Mouse (Mus musculus) urinary bladder, postnatal 25 days (tissue): ENCODE measurements around the gene Miox.
A peak's percentile ranks its signal among the peaks of the same experiment; 100 is the strongest.

Experiments used
- DNase-seq: peaks from one replicate; pipeline ENCODE4 v3.0.0; 2022; ENCODE audit warnings: low spot score

Miox gene

DNA sequence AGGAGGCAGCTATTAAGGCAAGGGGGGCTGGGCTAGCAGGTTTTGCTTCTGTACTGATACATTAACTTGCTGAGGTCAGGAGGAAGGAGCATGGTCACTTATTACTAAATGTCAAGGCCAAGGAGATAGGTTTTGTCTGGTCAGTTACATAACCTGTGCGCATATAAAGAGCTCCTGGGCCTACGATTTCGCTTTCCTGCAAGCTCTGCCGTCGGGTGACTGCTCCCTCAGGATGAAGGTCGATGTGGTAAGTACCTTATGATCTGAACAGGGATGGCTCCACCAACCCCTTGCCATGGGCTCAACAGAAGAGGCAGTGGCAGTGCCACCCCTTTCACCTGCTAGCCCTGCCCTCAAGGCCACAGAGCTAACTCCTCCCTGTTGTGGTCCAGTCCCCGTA, at the start of gene Miox:
Gene Miox, plus strand, starts transcription at position 128 of the 400 bp plus-strand sequence.
- DNase-seq, result no peak

DNA sequence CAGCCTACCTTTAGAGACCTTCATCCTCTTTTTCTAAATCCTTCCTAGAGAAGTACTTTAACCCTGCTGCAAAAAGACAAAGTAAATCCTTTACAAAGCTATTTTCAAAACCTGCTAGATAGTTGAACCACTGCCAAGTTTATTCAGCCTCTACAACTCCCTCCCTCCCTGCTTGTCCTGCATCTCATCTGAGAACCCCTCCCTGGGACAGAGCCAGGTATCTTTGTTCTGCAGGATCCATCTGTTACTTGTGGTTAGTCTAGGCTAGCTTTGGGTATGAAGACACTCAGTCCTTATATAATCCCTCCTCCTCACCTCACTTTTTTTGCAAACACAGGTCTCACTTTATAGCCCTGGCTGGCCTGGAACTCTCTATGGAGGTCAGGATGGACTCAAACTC, 49.2 kb upstream of the Miox start:
- DNase-seq, result no peak

DNA sequence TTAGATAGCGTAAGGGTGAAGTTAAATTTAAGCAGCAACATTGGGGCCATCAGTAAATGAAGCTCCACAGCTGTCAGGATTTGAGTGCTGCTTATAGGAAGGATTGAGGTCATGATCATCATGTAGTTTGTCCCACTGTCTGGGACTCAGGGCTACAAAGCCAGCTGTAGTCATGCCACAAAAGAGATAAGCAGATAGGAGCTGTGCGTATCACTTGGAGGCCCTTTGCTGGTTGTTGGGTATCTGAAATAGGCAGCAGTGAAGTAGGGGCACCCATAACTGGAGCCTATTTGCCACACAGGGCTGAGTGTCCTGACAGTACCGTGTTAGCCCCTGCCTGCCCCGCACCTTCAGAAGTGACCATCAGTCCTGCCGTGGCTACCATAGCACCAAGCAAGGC, 48.7 kb upstream of the Miox start:
- DNase-seq, result no peak

DNA sequence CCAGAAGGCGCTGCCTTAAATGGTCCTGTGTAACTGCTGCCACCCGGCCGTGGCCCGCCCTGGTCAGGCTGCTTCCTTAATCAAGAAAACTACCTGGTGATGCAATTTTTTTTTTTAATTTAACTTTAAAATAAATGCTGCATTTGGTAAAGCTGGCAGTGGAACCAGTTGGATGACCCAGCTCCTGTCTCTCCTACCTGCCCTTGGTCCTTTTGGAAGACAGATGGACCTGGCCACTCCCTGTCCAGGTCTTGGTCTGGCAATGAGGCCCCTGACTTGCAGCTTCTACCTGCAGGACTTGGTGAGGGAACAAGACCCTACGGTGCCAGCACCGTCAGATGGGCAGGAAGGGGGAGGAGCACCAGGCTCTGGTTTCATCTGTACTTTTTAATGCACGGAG, 48.1 kb upstream of the Miox start:
- no peak for DNase-seq

DNA sequence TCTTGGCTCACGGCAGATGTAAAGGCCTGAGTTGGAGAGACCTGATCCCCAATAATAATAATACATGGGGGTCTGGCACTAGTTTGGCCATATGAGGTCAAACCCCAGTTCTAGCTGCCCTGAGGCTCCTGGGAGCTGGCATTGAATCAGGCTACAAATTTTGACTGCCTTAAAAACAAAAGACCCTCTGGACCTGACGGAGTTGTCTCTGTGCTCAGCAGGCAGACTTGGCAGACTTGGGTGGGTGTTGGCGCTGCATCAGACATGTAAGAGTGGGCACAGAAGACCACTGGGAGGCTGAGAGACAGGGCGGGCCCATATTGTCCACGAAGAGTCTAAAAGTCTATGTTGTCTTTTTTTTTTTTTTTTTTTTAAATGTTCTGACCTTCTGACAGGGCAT, 47.6 kb upstream of the Miox start:
- no peak for DNase-seq

DNA sequence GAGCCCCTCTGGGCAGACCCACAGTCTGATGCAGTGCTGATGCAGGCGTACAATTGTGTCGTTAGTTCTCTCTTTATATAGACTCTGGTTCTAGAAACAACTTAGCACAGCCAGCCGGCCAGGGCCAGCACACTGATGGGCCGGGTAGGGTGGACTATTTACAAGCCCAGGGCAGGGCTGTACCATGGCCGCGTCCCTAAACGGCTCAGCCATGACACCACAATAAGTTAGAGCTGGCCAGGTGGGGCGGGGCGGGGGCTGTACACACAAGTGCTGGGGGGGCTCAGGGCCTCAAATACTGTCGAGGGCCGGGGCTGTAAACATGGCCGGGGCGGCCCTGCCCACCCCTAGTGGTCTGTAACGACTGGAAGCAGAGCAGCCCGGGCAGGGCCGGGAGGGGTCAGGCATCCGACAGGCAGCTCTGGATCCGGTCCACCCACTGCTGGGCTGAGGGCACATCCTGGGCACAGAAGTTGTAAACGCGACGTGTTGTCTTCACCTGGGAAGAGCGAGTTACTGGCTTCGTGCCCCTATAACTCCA, 45.9 kb upstream of the Miox start:
- DNase-seq, result no peak

DNA sequence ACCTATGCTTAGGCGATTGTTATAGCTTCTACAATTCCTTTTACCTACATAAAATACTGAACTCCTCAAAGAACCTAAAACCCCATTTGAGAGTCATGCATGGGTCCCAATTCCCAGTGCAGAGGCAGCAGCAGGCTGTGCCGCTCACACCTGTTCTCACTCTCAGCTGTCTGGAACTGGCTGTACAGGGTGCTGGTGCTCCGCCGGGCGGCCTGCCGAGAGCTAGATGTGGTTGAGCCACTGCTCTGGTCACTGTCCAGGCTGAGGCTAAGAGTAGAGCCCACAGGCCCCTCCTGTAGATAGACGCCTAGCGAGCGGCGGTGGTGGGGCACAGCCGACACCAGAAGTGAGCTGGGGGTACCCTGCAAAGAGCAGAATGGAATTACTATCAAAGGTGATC, 44.7 kb upstream of the Miox start:
- DNase-seq, result no peak

DNA sequence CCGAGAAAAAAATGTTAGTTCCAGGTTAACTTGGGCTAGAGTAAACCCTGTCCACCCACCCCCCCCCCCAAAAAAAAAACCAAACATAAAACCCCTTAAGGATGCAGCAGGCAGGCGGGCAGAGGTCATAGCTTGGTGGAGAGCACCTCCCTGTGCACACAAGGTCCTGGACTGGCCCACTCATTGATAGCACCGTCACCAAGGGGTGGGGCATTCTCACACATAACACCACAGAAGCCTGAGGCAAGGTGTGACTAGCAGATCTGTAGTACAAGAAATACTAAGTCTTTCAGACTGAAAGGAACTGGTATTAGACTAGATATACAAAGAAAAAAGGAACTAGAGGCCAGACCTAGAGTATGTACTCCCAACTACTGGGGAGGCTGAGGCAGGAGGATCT, 42.7 kb upstream of the Miox start:
- no peak for DNase-seq

DNA sequence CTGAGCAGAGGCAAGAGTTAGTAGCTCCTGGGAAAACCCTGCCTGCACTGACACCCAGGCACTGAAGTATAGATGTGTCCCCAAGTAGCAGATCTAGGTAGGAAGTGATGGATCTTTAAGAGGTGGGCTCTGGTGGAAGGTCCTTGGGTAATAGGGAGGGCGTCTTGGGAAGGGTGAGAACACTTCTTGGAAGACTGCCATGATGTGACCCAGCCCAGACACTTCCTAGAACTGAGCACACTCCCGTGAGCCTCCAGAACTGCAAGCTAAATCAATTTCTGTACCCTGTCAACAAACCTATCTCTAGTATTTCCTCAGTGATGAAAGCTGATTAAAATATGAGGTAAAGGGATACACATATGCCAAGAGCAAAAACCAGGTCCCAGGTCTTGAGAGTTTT, 41.4 kb upstream of the Miox start:
- DNase-seq, result no peak

DNA sequence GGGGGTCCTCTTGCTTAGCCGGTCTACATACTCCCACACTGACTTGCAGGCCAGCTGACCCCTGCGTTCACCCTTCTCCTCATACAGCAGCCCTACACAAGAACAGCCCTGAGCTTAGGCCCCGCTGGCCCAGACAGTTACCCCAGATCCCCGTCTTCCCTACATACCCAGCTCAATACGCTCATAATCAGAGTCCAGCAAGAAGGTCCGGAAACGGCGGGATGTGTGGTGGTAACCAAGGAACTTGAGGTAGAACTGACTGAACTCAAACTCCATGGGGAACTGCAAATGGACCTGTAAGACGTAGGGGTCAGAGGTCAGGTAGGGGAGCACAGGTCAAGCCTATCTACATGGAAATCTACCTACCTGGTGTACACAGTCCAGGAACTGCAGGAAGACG, 40.4 kb upstream of the Miox start:
- DNase-seq, result no peak

DNA sequence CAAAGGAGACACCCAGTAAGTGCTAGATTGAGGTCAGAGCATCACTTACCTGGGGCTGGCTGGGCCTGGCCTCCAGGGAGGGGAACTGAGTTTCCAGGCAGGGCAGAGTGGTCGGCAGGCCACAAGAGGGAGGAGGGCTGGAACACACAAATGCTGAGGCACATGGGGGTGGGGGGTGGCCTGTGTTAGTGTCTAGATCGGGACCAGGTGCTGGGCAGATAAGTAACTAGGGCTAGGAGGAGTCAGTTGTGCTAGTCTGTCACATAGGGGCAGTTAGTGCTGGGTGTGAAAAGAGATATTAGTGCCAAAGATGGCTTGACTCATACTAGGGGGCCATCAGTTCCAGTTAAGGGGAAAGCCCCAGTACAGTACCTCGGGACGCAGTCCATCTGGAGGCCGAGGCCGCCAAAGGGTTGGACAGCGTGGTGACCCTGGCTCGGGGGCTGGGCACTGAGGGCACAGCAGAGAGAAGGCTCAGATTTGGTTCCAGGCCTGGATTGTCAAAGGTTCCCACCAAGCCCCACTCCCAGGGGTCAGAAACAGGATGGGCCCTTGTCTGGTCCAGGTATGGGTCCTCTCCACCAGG, 38.5 kb upstream of the Miox start:
- DNase-seq, result no peak

DNA sequence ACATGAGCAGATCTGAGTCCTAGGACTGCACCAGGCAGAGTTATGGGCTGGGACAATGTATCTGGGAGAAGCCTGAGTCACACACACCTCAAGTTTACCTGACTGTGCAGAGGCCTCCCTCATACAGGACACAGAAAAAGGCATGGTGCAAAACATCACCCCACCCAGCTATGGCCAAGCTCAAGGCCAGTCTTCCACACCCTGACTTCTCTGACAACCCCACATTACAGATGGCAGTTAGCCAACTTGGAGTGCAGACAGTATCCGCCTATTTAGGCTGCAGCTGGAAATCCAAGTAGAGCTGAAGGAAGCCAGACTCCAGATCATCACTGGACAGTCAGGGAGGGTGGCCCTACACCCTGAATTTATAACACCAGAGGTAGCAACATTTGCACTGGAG, 37.7 kb upstream of the Miox start:
- DNase-seq, result no peak

DNA sequence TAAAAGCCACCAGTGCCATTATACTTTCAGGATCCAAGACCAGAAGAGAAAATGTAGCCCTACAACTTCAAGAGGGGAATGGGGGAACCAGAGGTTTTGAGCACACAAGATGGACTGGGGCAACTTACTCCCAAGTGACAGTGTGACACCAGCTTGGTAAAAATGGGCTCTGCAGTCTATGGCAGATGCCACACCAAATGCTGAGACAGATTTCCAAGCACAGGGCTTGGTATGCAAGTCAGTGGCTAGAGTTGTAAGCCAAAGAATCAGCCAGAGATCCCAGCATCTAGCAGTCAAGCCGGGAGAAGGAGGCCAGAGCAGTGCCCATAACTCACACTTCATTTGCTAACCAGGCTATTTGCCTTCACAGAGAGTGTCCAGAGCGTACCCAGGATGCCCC, 36.5 kb upstream of the Miox start:
- DNase-seq, result no peak

DNA sequence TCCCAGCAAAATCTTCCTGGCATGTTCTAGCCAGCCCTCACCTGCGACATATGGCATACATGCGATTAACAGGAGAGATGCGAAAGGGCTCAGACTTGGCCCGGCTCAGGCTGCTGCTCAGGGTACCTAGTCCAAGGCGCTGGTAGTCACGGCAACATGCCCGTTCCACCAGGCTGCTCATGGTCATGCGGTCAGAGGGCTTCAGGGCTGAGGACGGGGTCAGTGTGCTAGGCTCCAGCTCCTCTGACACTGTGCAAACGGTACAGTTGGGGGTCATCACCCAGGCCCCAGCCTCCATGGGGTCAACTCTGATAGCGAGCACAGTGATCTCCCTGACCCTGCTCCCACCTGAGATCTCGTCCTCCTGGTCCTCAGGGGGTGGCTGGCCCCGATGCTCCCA, 34.0 kb upstream of the Miox start:
- no peak for DNase-seq

DNA sequence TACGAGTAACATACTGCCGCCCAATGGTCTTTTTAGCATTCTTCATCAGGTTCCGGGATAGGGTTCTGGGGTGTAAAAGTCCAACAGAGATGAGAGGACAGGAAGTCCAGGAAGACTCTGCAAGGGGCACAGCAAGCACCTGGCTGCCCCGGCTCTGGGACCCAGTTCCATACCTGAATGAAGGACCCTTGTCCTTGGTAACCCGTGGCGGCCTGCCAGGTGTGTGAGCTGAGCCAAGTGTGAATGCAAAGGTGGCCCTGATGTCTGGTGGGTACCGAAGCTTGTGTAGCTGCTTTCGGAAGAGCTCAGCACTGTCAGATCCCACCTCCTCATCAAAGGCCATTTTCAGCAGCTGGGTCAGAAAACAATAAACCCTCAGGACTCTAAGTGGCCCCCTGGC, 33.6 kb upstream of the Miox start:
- DNase-seq, result no peak

DNA sequence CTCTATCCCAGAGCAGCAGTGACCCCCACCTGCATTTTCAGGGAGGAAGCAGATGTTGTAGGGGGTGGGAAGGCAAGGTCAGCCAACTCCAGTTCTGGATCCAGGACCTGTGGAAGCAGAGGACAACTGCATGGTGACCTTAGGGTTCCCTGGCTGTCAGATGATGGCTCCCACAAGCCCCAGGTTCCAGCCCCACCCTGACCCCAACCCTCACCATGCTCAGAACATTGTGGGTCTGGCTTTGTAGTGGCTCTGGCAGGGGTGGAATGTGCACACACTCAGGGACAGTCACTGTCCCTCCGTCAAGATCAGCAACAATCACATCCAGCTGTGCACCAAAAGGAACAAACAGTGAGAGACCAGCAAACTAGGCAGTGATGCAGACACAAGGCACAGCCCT, 28.2 kb upstream of the Miox start:
- DNase-seq, result no peak

DNA sequence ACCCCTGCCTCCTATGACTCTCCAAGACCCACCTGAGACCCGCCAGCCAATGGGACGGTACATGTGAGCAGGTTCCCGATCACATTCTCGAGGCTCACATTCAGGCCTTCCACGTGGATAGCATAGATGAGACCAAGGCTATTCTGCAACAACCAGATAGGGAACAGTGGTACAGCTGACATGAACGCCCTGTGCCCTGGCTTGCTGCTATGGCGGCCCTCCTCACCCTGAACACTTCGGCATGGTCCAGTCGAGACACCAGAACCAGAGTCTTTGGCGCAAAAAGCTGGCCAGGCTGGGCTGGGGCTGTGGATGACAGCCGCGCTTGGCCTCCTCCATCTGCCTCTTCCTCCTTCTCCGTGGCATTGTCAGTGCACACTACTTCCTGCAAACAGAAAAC, 26.7 kb upstream of the Miox start:
- no peak for DNase-seq

DNA sequence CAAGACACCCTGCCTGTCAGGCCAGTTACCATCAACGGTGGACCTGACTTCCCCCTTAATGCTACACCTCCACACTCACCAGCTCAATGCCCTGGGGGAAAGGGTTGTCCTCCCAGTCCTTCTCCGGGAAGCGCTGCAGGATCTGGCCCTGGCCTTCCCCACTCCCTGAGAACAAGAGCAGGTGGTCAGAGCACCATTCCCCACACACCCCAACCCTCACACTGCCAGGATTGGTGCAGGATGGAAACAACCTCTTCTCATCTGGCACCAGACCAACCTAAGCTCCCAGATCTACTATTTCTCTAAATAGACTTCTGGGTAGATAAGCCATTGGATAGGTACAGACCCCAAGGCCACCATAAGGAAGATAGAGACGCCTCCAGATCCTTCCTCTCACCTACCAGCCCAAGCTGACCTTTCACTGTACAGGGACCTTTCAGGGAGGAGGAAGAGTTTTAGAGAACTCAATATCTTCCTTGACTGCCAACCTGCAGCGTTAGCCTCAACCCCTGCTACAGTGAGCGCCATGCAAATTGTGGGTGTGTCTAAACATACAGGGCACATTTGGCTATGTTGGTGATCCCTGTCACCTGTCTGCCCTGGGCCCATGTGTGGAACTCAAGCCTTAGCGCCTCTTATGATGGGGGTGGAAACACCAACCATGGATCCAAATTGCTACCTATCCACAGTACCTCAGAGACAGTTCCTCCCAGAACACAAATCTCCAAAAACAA, 25.6 kb upstream of the Miox start:
- no peak for DNase-seq

DNA sequence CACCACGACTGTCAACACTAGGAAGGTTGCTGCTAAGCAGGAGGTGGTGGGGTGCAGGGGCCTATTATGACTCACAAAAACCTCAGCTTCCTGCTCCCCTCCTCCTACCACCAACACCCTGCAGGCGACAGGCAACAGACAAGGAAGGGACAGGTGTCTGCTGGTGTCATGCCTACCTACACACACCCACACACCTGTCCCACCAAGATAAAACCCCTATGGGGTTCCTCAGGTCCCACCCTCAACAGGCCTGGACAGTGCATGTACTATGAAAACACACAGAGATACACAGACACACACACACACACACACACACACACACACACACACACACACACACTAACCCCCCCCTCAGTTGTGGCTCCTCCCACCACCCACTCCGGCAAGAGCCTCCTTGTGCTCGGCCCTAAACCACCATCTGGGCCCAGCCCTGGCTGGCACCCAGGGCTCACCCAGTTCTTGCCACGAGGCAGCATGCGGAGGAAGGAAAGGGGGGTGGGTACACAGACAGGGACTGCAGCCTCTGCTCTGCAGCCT, 24.2 kb upstream of the Miox start:
- DNase-seq, result no peak

DNA sequence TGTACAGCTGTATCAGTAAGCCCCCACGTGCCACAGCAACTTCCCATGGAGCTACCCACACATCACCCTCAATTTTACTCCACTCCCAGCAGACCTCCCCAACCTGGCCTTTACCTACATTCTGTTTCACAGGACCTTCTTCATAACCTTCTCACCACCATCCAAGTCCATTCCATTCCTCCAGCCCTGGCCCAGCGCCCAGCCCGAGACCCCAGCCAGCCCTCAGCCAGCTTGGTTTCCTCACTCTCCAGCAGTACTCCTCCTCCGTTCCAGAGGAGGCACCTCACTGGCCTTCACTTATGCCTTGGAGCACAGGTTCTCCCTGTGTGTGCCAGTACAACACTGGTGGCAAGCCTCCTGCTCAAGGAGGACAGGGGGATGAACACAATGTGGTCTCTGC, 20.8 kb upstream of the Miox start:
- no peak for DNase-seq

DNA sequence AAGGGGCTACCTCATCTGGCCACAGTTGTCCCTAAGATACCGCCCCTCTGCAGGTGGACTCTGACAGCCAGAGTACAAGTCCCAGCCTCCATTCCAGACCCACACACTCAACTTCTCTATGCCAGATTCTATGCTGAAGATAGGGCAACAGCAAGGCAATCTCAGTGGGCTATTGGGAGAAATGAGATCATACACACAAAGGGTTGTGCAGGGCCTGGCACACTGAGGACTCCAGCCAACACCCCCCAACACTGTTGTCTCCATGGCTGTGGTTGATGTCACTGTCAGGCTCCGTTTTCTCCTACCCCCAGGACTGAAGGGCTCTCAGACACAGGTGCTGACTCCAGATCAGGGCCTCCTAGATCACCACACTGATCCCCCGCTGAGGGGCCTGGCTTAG, 20.1 kb upstream of the Miox start:
- no peak for DNase-seq

DNA sequence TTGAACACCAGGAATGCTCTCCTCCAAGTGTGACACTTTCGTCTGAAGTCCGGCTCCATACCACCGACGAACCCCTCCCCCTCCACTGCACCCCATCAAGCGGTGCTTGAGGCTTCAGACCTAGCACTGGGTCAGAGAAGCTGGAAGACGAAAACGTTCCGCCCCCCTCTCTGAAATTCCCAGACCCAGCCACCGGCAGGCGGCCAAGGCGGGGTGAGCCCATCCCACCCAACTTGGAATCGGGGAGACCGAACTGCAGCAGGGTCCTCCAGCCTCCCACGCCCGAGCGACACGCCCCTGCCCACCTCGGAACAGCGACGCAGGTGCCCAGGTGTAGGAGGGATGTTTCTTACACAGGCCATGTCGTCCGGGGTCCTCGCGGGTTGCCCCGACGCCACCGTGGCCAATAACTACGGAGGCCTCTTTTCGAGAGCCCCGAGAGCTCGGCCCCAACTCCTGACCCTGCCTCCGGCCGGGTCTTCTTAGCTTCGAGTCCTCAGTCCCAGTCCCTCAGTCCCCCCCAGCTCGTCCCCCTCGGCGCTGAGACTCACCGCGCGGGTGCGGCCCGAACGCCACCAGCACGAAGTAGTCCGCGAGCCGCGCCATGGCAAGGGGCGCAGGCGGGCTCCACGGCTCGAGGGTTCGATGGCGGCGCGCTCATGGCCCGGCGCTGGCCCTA, 19.5 kb upstream of the Miox start:
- peak; percentile 23 for DNase-seq

DNA sequence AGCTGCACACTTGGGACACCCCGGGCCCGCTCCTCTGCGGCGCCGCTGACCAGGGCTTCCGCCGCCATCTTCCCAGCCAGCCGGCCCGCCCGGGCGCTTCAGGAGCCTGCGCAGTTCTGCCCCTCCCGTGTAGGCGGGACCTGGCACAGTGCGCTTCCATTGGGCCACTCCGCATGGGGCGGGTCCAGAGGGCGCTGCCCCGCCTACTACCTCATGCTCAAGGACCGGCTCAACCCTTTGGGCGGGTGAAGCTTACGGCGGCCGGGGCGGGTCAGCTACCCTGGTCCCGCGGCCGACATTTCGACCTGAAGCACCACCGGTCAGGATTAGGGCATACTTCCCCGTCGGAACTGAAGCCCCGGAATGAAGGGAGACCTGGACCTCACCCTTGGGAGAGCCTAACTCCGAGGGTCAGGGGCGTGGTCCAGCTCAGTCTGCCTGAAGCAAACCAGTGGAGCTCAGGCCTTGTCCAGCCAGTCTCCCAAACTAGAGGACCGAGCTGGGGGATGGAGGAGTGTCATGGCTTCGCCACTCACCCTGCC, 18.9 kb upstream of the Miox start, which contains the start of gene Sbf1:
Gene Sbf1, minus strand, starts transcription at position 122 of the 542 bp plus-strand sequence.
- DNase-seq, result peak; percentile 96
